Mouse (Mus musculus) thymus, postnatal 36 days (tissue): ENCODE results near the gene Smarca2.
"Not testable (repeated sequence)": the region's sequence is repeated elsewhere in the genome, so short reads cannot be mapped to it uniquely, and the experiment has no call there.

Experiments
- DNase-seq, 2 experiments: peaks; one replicate each; pipeline ENCODE4 v3.0.0; 2022; ENCODE audit warnings: mixed read lengths in 2 of 2

Smarca2 gene

GRCm38 (mm10) chr19:26704545-26705209 lies 99.8 kb downstream of the Smarca2 start:
- no peak for DNase-seq

- DNase-seq: peak in 1 of 2 experiments; percentile 29
These were observed 102.1 kb downstream of the Smarca2 start for GRCm38 (mm10) chr19:26706910-26707309.

GRCm38 (mm10) chr19:26709095-26709494 lies 104.2 kb downstream of the Smarca2 start:
- no peak for DNase-seq

GRCm38 (mm10) chr19:26711268-26711667 lies 106.4 kb downstream of the Smarca2 start:
- peak in 1 of 2 experiments; percentile 29 for DNase-seq

GRCm38 (mm10) chr19:26716217-26716616 lies 111.4 kb downstream of the Smarca2 start:
- no peak for DNase-seq

- no peak for DNase-seq
These were observed 113.4 kb downstream of the Smarca2 start for GRCm38 (mm10) chr19:26718221-26718620.

GRCm38 (mm10) chr19:26719161-26719560 lies 114.3 kb downstream of the Smarca2 start:
- DNase-seq: no peak

- no peak for DNase-seq
These were observed 116.9 kb downstream of the Smarca2 start for GRCm38 (mm10) chr19:26721741-26722140.

- DNase-seq: no peak
These were observed 119.0 kb downstream of the Smarca2 start for GRCm38 (mm10) chr19:26723899-26724298.

- DNase-seq: no peak
These were observed 119.8 kb downstream of the Smarca2 start for GRCm38 (mm10) chr19:26724626-26725025.

GRCm38 (mm10) chr19:26727796-26728195 lies 122.9 kb downstream of the Smarca2 start:
- no peak for DNase-seq

GRCm38 (mm10) chr19:26730486-26730885 lies 125.6 kb downstream of the Smarca2 start:
- no peak for DNase-seq

GRCm38 (mm10) chr19:26731121-26731520 lies 126.3 kb downstream of the Smarca2 start:
- no peak for DNase-seq

GRCm38 (mm10) chr19:26731809-26732208 lies 127.0 kb downstream of the Smarca2 start:
- DNase-seq: no peak

GRCm38 (mm10) chr19:26733055-26733454 lies 128.2 kb downstream of the Smarca2 start:
- DNase-seq: no peak

- no peak for DNase-seq
These were observed 128.8 kb downstream of the Smarca2 start for GRCm38 (mm10) chr19:26733546-26734100.

GRCm38 (mm10) chr19:26734704-26735109 lies 129.9 kb downstream of the Smarca2 start:
- no peak for DNase-seq

GRCm38 (mm10) chr19:26745021-26745420 lies 140.2 kb downstream of the Smarca2 start:
- not testable (repeated sequence) for DNase-seq

GRCm38 (mm10) chr19:26745567-26745966 lies 140.7 kb downstream of the Smarca2 start:
- no peak for DNase-seq

- DNase-seq: no peak
These were observed 141.4 kb downstream of the Smarca2 start for GRCm38 (mm10) chr19:26746290-26746689.

GRCm38 (mm10) chr19:26746709-26747467 lies 142.0 kb downstream of the Smarca2 start:
- no peak for DNase-seq

- peak; percentile 66 to 73 for DNase-seq
These were observed 143.0 kb downstream of the Smarca2 start for GRCm38 (mm10) chr19:26747571-26748539.

- DNase-seq: no peak
These were observed 143.8 kb downstream of the Smarca2 start for GRCm38 (mm10) chr19:26748676-26749075.
